Mouse (Mus musculus) stomach, postnatal 0 days (tissue): ENCODE data around the gene Tfr2. TPM values are rescaled to one million over a fixed set of nuclear protein-coding genes. Genes with fewer than 3 reads are reported as not detected.
A peak's percentile ranks its signal among the peaks of the same experiment; 100 is the strongest.

Experiments used
- ATAC-seq: fragments of 200-750 bp; cut with Nextera tagmentation; 2 replicates; pipeline ENCODE4 v1.8.0; 2017; ENCODE audit not compliant: low FRiP score, low TSS enrichment
- DNase-seq: peaks from one replicate; pipeline ENCODE4 v3.0.0-alpha.2; 2016; ENCODE audit warnings: low spot score
- H3K27ac ChIP-seq: fragments of 300-500 bp; sonication (generic); replicated peaks from 2 replicates; pipeline ENCODE4 v1.5.1; 2014; ENCODE audit warnings: mild to moderate bottlenecking, control low read depth
- H3K27me3 ChIP-seq: fragments of 300-500 bp; sonication (generic); 2 replicates; pipeline ENCODE4 v1.6.1; 2014; ENCODE audit warnings: low read length; ENCODE audit not compliant: control insufficient read depth, insufficient read depth
- H3K36me3 ChIP-seq: fragments of 300-500 bp; sonication (generic); 2 replicates; pipeline ENCODE4 v1.6.1; 2014; ENCODE audit warnings: low read length, mixed read lengths; ENCODE audit not compliant: control insufficient read depth, insufficient read depth
- H3K4me1 ChIP-seq: fragments of 300-500 bp; sonication (generic); replicated peaks from 2 replicates; pipeline ENCODE4 v1.6.1; 2014; ENCODE audit warnings: antibody characterized with exemption; ENCODE audit not compliant: control insufficient read depth, insufficient read depth
- H3K4me2 ChIP-seq: fragments of 300-500 bp; sonication (generic); replicated peaks from 2 replicates; pipeline ENCODE4 v1.6.1; 2014; ENCODE audit warnings: low read depth, mild to moderate bottlenecking, control low read depth, moderate library complexity
- H3K4me3 ChIP-seq: fragments of 300-500 bp; sonication (generic); 2 replicates; pipeline ENCODE4 v1.5.1; 2014; ENCODE audit warnings: low read depth, low read length, control low read depth
- H3K9ac ChIP-seq: fragments of 300-500 bp; sonication (generic); 2 replicates; pipeline ENCODE4 v1.6.1; 2014; ENCODE audit warnings: mild to moderate bottlenecking, low read length, control low read depth, mixed read lengths
- H3K9me3 ChIP-seq: fragments of 300-500 bp; sonication (generic); 2 replicates; pipeline ENCODE4 v1.6.1; 2016; ENCODE audit warnings: low read length; ENCODE audit not compliant: control insufficient read depth
- CTCF ChIP-seq: IDR thresholded peaks from 2 replicates; pipeline ENCODE4 v1.5.1; 2016; ENCODE audit warnings: antibody characterized with exemption, low read depth, mild to moderate bottlenecking, moderate library complexity
- EP300 ChIP-seq: optimal IDR thresholded peaks from 2 replicates; pipeline ENCODE3; 2016; ENCODE audit warnings: antibody characterized with exemption
- WGBS: fragments of 180-500 bp; shearing (Covaris S2); extraction: QIAGEN DNeasy Blood & Tissue Kit; methylation state at CpG from one replicate; pipeline ENCODE4 v1.1.7; 2014; 5-methylcytosine and 5-hydroxymethylcytosine counted together
- polyA plus RNA-seq: library from polyadenylated mRNA; unstranded; fragments of >200 nt; fragmentation: Nextera tagmentation; extraction: Ambion mirVana; gene quantifications from 2 replicates; pipeline ENCODE4 v1.2.1, GENCODE M21; 2015

Gene Tfr2
- polyA plus RNA-seq, 1 experiment from 2014 or later = 1.2 TPM

- H3K36me3 ChIP-seq = peaks cover 72% of the 10 kb centered on the region
- H3K4me3 ChIP-seq = no peak overlapping the region
- TF ChIP-seq EP300 (no peak), CTCF (no peak)
- WGBS = 70% methylated on average over 16 of the region's 16 CpGs
- ATAC-seq = no peak
- H3K4me1 ChIP-seq = peaks cover 2% of the 10 kb centered on the region
- H3K4me2 ChIP-seq = no peak overlapping the region
- no peaks in the 10 kb centered on the region for H3K27me3 ChIP-seq
- no peaks in the 10 kb centered on the region for H3K9me3 ChIP-seq
- no peak overlapping the region for H3K27ac ChIP-seq
- no peak for DNase-seq
- H3K9ac ChIP-seq = no peak overlapping the region
These were observed 44.1 kb upstream of the Tfr2 start for GRCm38 (mm10) chr5:137525511-137525910.

DNA sequence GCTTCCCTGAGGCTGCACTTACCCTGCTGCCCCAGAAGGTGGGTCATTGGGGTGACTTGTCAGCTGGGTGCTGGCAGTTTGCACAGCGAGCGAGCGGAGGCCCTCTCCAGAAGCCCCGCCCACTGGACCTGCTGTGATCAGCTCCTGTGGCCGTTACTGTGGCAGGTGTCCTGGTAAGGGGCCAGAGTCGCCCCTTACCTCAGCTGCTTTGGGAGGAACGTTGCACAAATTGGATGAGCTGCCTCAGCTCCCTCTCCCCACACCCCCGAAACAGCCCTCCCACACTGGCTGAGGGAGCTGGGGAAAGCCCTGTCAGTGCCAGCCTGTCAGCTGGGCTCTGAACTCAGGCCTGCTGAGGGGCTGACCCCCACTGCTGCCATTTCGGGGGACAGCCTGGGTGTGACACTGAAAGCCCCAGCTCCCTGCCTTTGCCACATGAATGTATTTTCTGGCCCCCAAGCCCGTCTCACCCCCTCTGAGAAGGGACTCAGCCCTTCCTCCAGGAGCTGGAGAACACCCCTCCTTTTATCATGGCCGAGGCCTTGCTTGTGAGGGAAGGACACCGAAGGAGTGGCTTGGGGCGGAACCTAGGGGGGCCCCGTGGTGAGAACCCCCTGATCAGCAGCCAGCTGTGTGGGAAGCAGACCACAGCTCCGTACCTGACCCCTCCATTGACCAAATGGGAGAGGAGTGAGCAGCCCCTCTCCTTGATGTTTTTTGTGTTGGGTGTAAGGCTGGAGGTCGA, 43.3 kb upstream of the Tfr2 start:
- Histone ChIP-seq H3K27ac (0 out of 2 replicates have a peak overlapping the region, but pooled peaks have one; percentile 2), H3K4me1 (peaks cover 2% of the 10 kb centered on the region), H3K36me3 (peaks cover 63% of the 10 kb centered on the region), H3K4me3 (no peak overlapping the region), H3K4me2 (no peak overlapping the region), H3K9ac (no peak overlapping the region; the same call in 1 of the 2 replicates), H3K27me3 (no peaks in the 10 kb centered on the region), H3K9me3 (no peaks in the 10 kb centered on the region)
- DNase-seq (peak; percentile 82), ATAC-seq (peak; percentile 55)
- WGBS = 40% methylated on average over 16 of the region's 16 CpGs
- TF ChIP-seq CTCF (peak; percentile 32), EP300 (no peak)

DNA sequence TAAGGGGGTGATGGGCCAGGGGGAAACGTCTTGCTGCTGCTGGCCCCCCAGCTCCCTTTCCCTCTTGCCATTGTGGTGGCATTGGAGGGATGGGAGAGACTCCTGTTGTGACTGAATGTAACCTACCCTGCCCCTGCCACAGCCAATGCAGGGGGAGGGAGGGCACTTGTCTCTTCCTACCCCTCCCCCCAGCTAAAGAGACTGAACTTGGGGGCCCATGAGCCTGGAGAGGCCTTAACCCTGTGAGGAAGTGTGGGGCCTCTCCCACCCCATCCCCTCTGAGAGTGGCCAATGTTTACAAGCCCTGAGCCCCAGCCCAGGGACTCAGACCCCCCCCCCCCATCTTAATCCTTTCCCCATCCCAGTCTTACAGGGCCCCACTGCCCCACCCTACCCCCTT, 42.2 kb upstream of the Tfr2 start:
- peaks cover 54% of the 10 kb centered on the region for H3K36me3 ChIP-seq
- H3K27me3 ChIP-seq = no peaks in the 10 kb centered on the region
- H3K4me1 ChIP-seq = peaks cover 2% of the 10 kb centered on the region
- H3K27ac ChIP-seq = no peak overlapping the region; the same call in 1 of the 2 replicates
- H3K9me3 ChIP-seq = no peaks in the 10 kb centered on the region
- TF ChIP-seq CTCF (no peak), EP300 (no peak)
- H3K9ac ChIP-seq = no peak overlapping the region
- no peak overlapping the region for H3K4me3 ChIP-seq
- ATAC-seq (no peak), DNase-seq (peak; percentile 18)
- H3K4me2 ChIP-seq = no peak overlapping the region
- WGBS = 71% methylated on average over 1 of the region's 1 CpGs

DNA sequence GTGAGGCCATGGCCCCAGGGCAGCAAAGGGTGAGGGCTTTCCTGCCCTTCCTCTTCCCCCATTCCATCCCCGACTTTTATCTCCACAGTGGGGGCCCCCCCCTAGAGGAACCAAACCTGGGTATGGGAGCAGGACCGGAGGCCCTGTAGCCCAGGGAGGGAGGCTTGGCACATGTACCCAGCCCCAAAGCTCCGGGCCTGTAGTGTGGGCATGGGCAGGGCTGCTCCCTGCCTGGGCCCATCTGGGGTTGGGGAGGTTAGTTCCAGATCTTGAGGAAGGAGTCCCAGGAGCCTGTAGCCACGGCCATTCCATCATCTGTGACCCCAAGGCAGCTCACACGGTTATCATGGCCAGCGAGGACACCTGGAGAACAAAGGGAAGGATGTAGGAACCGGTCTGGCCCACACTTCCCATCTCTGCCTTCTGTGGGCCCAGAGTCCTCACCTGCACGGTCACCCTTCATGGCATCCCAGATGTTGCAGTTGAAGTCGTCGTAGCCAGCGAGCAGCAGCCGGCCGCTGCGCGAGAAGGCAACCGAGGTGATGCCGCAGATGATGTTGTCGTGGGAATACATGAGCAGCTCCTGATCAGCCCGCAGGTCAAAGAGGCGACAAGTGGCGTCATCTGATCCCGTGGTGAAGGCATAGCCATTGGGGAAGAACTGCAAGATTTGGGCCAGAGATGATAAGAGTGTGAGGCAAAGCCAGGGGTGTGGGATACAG, 41.2 kb upstream of the Tfr2 start:
- ATAC-seq = no peak
- H3K27me3 ChIP-seq = no peaks in the 10 kb centered on the region
- TF ChIP-seq EP300 (no peak), CTCF (no peak)
- DNase-seq = no peak
- WGBS = 79% methylated on average over 22 of the region's 22 CpGs
- peaks cover 46% of the 10 kb centered on the region for H3K36me3 ChIP-seq
- H3K9ac ChIP-seq = no peak overlapping the region
- H3K27ac ChIP-seq = no peak overlapping the region
- H3K4me2 ChIP-seq = no peak overlapping the region
- H3K4me3 ChIP-seq = no peak overlapping the region
- H3K9me3 ChIP-seq = no peaks in the 10 kb centered on the region
- peaks cover 2% of the 10 kb centered on the region for H3K4me1 ChIP-seq

DNA sequence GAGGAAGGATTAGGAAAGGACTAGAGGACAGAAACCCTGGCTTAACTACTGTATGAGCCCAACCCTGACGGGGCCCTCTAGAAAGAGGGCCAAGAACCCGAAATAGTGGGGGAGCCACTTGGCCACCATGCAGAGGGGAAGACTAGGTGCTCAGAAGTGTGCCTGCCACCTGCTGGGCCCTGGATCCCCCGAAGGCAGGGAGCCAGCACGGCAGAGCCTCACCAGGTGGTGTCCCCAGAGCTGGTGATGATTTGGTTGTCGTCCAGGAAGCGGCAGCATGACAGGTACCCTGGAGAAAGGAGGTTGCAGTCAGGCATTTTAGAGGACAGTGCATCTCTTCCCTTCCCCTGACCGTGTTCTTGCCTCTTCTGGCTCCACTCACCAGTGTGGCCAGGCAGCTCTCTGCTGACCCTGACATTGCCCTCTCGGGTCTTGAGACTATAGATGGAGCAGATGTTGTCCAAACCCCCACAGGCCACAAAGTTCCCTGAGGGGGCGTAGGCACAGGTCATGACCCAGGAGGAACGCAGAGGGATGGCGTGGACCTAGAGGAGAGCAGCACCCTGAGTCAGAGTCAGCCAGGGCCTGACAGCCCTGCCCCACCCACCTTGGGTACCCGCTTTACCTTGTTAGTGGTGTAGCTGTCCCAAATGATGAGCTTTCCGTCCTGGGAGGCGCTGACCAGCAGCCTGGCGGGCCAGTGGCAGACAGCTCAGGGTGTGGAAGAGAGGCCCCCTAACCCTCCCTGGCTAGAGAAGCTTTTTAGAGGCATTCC, 40.2 kb upstream of the Tfr2 start:
- ATAC-seq (no peak), DNase-seq (peak; percentile 17)
- H3K36me3 ChIP-seq = peaks cover 36% of the 10 kb centered on the region
- H3K27ac ChIP-seq = no peak overlapping the region
- H3K4me1 ChIP-seq = peaks cover 2% of the 10 kb centered on the region
- H3K4me2 ChIP-seq = no peak overlapping the region
- no peak overlapping the region for H3K9ac ChIP-seq
- no peak overlapping the region for H3K4me3 ChIP-seq
- 66% methylated on average over 15 of the region's 15 CpGs for WGBS
- H3K27me3 ChIP-seq = no peaks in the 10 kb centered on the region
- TF ChIP-seq CTCF = 0 out of 2 replicates have a peak, but pooled peaks have one; percentile 3
- no peak for TF ChIP-seq EP300
- H3K9me3 ChIP-seq = no peaks in the 10 kb centered on the region
